Mouse (Mus musculus): ENCODE data around the gene Itprip. TPM values are rescaled to one million over a fixed set of nuclear protein-coding genes. Genes with fewer than 3 reads are reported as not detected.
A peak's percentile ranks its signal among the peaks of the same experiment; 100 is the strongest.

Gene Itprip
- polyA plus RNA-seq, 1 experiment from 2014 or later = 5.2 TPM

DNA sequence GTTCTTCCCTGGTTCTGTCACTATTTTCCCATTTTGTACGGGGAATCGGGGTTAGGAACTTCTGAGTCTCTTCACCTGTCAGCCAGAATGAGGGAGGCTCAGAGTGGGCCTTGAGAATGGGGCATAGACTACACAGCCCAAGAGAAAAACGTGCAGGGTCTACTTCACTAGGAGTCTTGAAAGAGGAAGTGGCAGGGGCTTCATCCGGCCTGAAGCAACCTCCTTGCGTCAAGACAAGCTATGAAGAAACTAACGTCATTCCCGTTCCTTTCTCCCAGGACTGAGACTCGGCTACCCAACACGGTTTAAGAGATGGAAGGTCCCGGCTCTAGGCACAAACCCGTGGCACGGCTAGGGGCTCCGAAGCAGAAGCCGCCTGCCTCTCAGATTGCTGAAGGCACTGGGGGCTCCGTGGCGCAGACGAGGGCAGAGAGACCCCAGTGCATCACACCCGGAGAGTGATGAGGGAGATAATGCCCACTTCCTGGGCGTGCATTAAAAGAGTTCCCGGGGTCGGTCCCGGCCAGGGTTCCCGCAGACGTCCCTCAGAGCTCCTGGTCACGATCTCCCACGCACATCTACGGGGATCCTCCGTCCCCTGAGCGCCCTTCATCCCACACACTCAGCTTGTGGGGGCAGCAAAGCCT, 521 bp downstream of the Itprip start:
- H3K9ac ChIP-seq (replicated peaks; ENCODE audit: low read length) = peak overlapping the region; percentile 75
- peak overlapping the region; percentile 71 for H3K4me3 ChIP-seq (replicated peaks; ENCODE audit: low read depth, low read length)
- H3K27me3 ChIP-seq (ENCODE audit: control insufficient read depth, insufficient read depth, low read length) = no peaks in the 10 kb centered on the region
- peak overlapping the region; percentile 83 for H3K27ac ChIP-seq (replicated peaks; ENCODE audit: low read depth, low read length)
- ATAC-seq (ENCODE audit: low FRiP score, low TSS enrichment) (peak; percentile 47), DNase-seq (peak; percentile 58)
- peaks cover 22% of the 10 kb centered on the region for H3K4me1 ChIP-seq (ENCODE audit: control insufficient read depth, insufficient read depth, low read length)
- 1% methylated on average over 29 of the region's 29 CpGs for WGBS
- peak overlapping the region; percentile 88 for H3K4me2 ChIP-seq (ENCODE audit: low read length)
- no peaks in the 10 kb centered on the region for H3K9me3 ChIP-seq (ENCODE audit: control insufficient read depth, low read length)
- H3K36me3 ChIP-seq (ENCODE audit: control insufficient read depth, insufficient read depth, low read length) = no peaks in the 10 kb centered on the region

DNA sequence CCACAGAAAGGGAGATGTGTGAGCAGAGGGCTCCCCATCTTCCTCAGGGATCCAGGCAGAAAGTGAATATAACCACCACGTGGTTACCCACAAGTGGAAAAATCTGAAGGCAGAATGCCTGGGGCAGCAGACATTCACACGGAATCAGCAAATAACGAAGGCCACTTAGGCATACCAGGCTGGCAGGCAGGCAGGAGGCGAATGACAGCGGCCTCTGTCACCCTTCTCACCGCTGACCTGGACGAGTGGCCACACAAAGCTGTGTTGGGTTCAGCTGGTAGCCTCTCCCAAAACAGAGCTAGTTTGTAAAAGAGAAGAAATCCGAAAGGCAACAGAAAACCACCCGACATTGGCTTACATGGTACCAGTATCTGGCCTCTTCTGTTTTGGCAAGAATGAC, 1.1 kb downstream of the Itprip start:
- Histone ChIP-seq H3K4me1 (ENCODE audit: control insufficient read depth, insufficient read depth, low read length) (peaks cover 22% of the 10 kb centered on the region), H3K4me2 (ENCODE audit: low read length) (peak overlapping the region; percentile 88), H3K9me3 (ENCODE audit: control insufficient read depth, low read length) (no peaks in the 10 kb centered on the region), H3K36me3 (ENCODE audit: control insufficient read depth, insufficient read depth, low read length) (no peaks in the 10 kb centered on the region), H3K4me3 (replicated peaks; ENCODE audit: low read depth, low read length) (peak overlapping the region; percentile 71), H3K27ac (replicated peaks; ENCODE audit: low read depth, low read length) (no peak overlapping the region), H3K9ac (replicated peaks; ENCODE audit: low read length) (peak overlapping the region; percentile 2), H3K27me3 (ENCODE audit: control insufficient read depth, insufficient read depth, low read length) (no peaks in the 10 kb centered on the region)
- DNase-seq (peak; percentile 23), ATAC-seq (ENCODE audit: low FRiP score, low TSS enrichment) (no peak)
- WGBS = 10% methylated on average over 9 of the region's 9 CpGs

DNA sequence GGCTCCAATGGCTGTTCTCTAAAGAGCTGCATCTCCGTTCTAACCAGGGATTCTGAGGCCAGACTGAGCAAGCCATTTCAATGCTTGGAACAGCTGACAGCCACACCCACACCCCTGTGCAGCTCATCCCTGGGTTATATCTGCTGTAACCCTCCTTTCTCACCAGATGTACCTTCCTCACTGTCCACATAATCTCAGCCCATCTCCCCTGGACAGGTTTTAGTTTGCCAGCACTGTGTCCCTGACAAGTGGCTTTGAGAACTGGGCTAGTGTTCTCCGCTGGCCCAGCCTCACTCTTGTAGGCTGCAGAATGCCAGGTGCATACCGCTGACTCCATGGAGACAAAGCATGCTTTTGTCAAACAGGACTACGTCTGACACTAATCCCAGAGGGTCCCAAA, 1.7 kb downstream of the Itprip start:
- peak; percentile 29 for DNase-seq

DNA sequence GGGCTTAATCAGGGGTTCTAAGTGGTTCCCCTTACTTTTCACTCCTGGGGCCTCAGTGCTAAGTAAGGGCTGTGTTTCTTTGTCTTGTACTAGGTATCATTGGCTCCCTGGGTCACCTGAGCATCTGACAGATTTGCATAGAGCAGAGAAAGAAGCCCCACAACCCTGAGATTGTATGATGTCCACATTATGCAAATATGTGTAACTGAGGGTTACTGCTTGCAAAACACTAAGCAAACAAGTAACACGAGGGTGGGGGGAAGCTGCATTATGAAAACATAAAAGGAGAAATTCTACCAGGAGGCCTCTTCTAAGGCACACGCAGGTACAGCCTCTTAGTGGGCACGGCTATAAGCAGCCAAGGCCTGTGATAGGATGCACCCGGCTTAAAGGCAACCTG, 3.8 kb downstream of the Itprip start:
- DNase-seq = no peak
- no peaks in the 10 kb centered on the region for H3K36me3 ChIP-seq (ENCODE audit: control insufficient read depth, insufficient read depth, low read length)
- no peaks in the 10 kb centered on the region for H3K9me3 ChIP-seq (ENCODE audit: control insufficient read depth, low read length)
- no peak overlapping the region for H3K9ac ChIP-seq (replicated peaks; ENCODE audit: low read length)
- H3K27me3 ChIP-seq (ENCODE audit: control insufficient read depth, insufficient read depth, low read length) = no peaks in the 10 kb centered on the region
- H3K4me2 ChIP-seq (ENCODE audit: low read length) = no peak overlapping the region
- H3K4me1 ChIP-seq (ENCODE audit: control insufficient read depth, insufficient read depth, low read length) = peaks cover 24% of the 10 kb centered on the region
- 85% methylated on average over 4 of the region's 4 CpGs for WGBS
- no peak overlapping the region for H3K4me3 ChIP-seq (replicated peaks; ENCODE audit: low read depth, low read length)
- no peak overlapping the region for H3K27ac ChIP-seq (replicated peaks; ENCODE audit: low read depth, low read length)
- ATAC-seq (ENCODE audit: low FRiP score, low TSS enrichment) = no peak

More for the DNA sequence above, 1.7 kb downstream of the Itprip start:
- H3K9ac ChIP-seq (replicated peaks; ENCODE audit: low read length) = peak overlapping the region; percentile 2
- H3K9me3 ChIP-seq (ENCODE audit: control insufficient read depth, low read length) = no peaks in the 10 kb centered on the region
- H3K4me3 ChIP-seq (replicated peaks; ENCODE audit: low read depth, low read length) = 0 out of 2 replicates have a peak overlapping the region, but pooled peaks have one; percentile 71
- H3K27ac ChIP-seq (replicated peaks; ENCODE audit: low read depth, low read length) = no peak overlapping the region
- H3K4me2 ChIP-seq (ENCODE audit: low read length) = peak overlapping the region; percentile 88
- no peaks in the 10 kb centered on the region for H3K27me3 ChIP-seq (ENCODE audit: control insufficient read depth, insufficient read depth, low read length)
- H3K4me1 ChIP-seq (ENCODE audit: control insufficient read depth, insufficient read depth, low read length) = peaks cover 22% of the 10 kb centered on the region
- 9% methylated on average over 4 of the region's 4 CpGs for WGBS
- no peak for ATAC-seq (ENCODE audit: low FRiP score, low TSS enrichment)
- no peaks in the 10 kb centered on the region for H3K36me3 ChIP-seq (ENCODE audit: control insufficient read depth, insufficient read depth, low read length)

DNA sequence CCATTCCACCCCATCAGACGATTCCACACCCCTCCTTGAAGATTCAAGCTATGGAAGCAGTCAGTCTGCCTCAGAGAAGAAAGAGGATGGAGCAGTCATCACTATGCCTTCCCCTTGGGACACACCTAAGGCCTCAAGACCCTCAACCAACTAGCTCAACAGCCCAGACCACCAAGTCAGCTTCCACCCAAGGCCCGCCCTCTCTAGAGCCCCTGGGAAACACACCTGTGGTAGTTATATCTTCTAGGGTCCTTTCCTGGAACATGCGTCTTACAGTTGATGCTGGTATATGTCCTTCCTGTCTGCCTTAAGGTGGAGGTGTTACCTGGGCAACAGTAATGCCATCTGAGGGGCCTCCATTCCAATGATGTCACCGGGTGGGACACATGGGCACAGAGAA, 4.9 kb downstream of the Itprip start:
- 97% methylated on average over 4 of the region's 4 CpGs for WGBS
- DNase-seq (no peak), ATAC-seq (ENCODE audit: low FRiP score, low TSS enrichment) (no peak)
- H3K4me1 ChIP-seq (ENCODE audit: control insufficient read depth, insufficient read depth, low read length) = peaks cover 30% of the 10 kb centered on the region
- H3K4me2 ChIP-seq (ENCODE audit: low read length) = no peak overlapping the region
- no peak overlapping the region for H3K27ac ChIP-seq (replicated peaks; ENCODE audit: low read depth, low read length)
- no peak overlapping the region for H3K9ac ChIP-seq (replicated peaks; ENCODE audit: low read length)
- H3K27me3 ChIP-seq (ENCODE audit: control insufficient read depth, insufficient read depth, low read length) = no peaks in the 10 kb centered on the region
- no peak overlapping the region for H3K4me3 ChIP-seq (replicated peaks; ENCODE audit: low read depth, low read length)
- H3K36me3 ChIP-seq (ENCODE audit: control insufficient read depth, insufficient read depth, low read length) = no peaks in the 10 kb centered on the region
- no peaks in the 10 kb centered on the region for H3K9me3 ChIP-seq (ENCODE audit: control insufficient read depth, low read length)

DNA sequence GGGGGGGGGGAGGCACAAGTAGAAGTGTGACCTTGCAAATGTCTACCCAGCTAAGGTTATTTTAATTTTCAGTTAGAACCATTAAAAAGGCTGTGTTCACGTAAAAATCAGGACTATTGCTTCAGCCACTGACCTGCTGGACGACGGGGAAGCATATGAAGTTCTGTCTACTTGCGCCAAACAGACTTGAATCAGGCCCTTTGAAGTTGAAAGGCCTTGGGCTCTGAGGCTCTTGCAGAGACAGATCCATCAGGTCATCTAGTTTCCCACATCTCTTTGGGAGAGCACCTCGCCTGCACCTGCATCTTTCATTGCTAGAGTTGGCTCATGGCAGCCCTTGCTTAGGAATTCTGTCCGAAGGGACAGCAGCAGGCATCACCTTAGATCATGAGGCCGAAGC, 5.8 kb downstream of the Itprip start:
- Histone ChIP-seq H3K4me3 (replicated peaks; ENCODE audit: low read depth, low read length) (no peak overlapping the region), H3K27ac (replicated peaks; ENCODE audit: low read depth, low read length) (no peak overlapping the region), H3K27me3 (ENCODE audit: control insufficient read depth, insufficient read depth, low read length) (no peaks in the 10 kb centered on the region), H3K4me2 (ENCODE audit: low read length) (no peak overlapping the region), H3K36me3 (ENCODE audit: control insufficient read depth, insufficient read depth, low read length) (no peaks in the 10 kb centered on the region), H3K4me1 (ENCODE audit: control insufficient read depth, insufficient read depth, low read length) (peaks cover 36% of the 10 kb centered on the region), H3K9me3 (ENCODE audit: control insufficient read depth, low read length) (no peaks in the 10 kb centered on the region), H3K9ac (replicated peaks; ENCODE audit: low read length) (no peak overlapping the region)
- DNase-seq = no peak
- no peak for ATAC-seq (ENCODE audit: low FRiP score, low TSS enrichment)
- 92% methylated on average over 7 of the region's 7 CpGs for WGBS

DNA sequence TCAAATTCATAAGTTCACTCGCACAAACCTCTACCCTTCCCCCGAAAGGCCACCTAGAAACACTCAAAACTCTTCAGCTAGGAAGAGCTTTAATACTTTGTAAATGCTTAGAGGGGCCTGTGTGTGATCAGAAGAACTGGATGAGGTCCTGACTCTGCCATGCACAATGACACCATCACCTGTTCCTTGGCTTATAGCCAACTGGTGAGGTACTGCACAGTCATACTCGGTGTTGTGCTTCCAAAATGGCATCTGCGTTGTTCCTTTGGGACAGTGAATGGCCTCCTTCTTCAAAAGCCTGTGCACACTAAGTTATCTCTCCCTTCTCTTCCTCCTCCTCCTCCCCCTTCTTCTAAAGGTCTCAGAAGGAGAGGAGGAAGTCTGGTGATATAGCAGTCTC, 8.3 kb downstream of the Itprip start:
- Histone ChIP-seq H3K9ac (replicated peaks; ENCODE audit: low read length) (no peak overlapping the region), H3K9me3 (ENCODE audit: control insufficient read depth, low read length) (no peaks in the 10 kb centered on the region), H3K36me3 (ENCODE audit: control insufficient read depth, insufficient read depth, low read length) (no peaks in the 10 kb centered on the region), H3K4me2 (ENCODE audit: low read length) (no peak overlapping the region), H3K27me3 (ENCODE audit: control insufficient read depth, insufficient read depth, low read length) (no peaks in the 10 kb centered on the region), H3K27ac (replicated peaks; ENCODE audit: low read depth, low read length) (peak overlapping the region; percentile 95), H3K4me1 (ENCODE audit: control insufficient read depth, insufficient read depth, low read length) (peaks cover 20% of the 10 kb centered on the region), H3K4me3 (replicated peaks; ENCODE audit: low read depth, low read length) (no peak overlapping the region)
- DNase-seq (no peak), ATAC-seq (ENCODE audit: low FRiP score, low TSS enrichment) (no peak)
- 91% methylated on average over 4 of the region's 4 CpGs for WGBS

DNA sequence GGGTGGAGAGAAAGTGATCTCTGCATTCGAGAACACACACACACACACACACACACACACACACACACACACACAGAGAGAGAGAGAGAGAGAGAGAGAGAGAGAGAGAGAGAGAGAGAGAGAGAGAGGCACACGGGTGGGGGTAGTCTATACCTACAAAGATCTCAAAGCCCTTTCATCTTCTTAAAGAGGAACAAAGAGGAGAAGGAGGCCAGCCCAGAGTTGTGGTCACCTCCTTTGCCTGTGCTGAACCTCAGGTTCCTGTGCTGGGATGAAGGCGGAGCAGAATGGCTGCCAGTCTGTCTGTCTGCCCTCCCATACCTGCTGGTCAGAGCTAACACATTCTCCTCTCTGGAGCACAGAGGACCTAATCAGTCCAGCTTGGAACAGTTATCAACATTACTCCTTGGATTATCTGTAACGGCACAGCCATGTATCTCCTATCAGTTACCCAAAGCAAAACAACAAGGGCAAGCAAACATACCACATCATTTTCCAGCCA, 8.9 kb downstream of the Itprip start:
- Histone ChIP-seq H3K9me3 (ENCODE audit: control insufficient read depth, low read length) (no peaks in the 10 kb centered on the region), H3K4me3 (replicated peaks; ENCODE audit: low read depth, low read length) (peak overlapping the region; percentile 19; the same call in 1 of the 2 replicates), H3K36me3 (ENCODE audit: control insufficient read depth, insufficient read depth, low read length) (no peaks in the 10 kb centered on the region), H3K27ac (replicated peaks; ENCODE audit: low read depth, low read length) (peak overlapping the region; percentile 95), H3K4me2 (ENCODE audit: low read length) (peak overlapping the region; percentile 55), H3K27me3 (ENCODE audit: control insufficient read depth, insufficient read depth, low read length) (no peaks in the 10 kb centered on the region), H3K4me1 (ENCODE audit: control insufficient read depth, insufficient read depth, low read length) (peaks cover 20% of the 10 kb centered on the region), H3K9ac (replicated peaks; ENCODE audit: low read length) (peak overlapping the region; percentile 65)
- whole genome bisulfite sequencing = 34% methylated on average over 4 of the region's 4 CpGs
- ATAC-seq (ENCODE audit: low FRiP score, low TSS enrichment) (peak; percentile 9; the same call in 1 of the 2 replicates), DNase-seq (no peak)

All from midbrain, embryonic 14.5 days (tissue).